Mouse (Mus musculus) mesoderm, embryonic 11.5 days (tissue): ENCODE data around the gene Ost4.

ENCODE experiments used
- DNase-seq: peaks from one replicate; pipeline ENCODE4 v3.0.0-alpha.2; 2012; ENCODE audit warnings: low read depth, low spot score

Gene Ost4

DNA sequence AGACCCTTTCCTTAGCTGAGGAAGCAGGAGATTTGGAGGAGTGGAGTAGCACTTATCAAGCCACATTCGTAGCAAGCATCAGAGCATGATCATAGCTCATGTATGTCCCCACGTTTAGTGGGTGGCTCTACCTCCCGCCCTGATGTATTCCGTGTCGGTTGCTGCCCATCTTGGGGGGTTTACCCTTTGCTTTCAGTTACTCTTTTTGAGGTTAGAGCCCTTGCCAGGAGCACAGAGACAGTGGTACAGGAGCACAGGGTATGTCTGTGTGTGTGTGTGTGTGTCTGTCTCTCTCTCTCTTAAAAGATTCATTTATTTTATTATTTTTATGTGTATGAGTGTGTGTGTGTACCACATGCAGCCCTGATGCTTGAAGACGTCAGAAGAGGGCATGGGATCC is 15.5 kb upstream of the Ost4 start:
- DNase-seq = no peak

GRCm38 (mm10) chr5:30922581-30923041 is 15.0 kb upstream of the Ost4 start:
- no peak for DNase-seq

DNA sequence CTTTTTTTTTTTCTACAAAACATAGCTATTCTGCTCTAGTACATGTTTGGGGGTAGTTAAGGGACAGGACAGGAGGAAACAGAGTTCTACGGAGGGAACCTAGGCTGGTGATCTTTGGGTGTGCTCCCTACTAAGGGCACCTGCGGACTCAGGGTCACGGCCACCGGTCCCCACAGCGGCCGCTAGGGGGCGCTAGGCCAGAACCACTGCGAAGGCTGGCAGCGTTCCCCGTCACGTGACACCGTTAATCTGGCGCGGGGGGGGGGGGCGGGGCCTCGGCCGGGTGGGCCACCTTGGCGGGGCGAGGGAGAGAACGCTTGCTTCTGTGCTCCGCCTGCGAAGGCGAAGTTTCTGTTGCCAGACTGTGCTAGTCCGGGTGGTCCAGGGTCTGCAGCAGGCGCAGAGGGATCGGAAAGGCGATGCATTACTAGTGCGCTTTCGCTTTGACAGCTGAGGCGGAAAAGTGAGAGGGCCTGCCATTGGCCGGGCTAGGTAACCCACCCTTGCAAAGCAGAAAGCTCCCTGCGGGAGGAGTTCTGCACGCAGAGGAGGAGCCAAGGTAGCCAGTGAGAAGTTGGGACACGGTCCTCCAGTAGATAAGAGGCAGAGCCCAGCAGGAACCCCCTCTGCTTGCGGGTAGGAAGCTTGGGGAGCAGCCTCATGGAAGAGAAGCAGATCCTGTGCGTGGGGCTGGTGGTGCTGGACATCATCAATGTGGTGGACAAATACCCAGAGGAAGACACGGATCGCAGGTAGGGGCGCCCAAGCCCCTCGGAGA is 13.9 kb upstream of the Ost4 start, which contains the start of gene Khk:
Gene Khk, plus strand, starts transcription at position 176 of the 778 bp plus-strand sequence.
- DNase-seq = peak; percentile 92

- DNase-seq = no peak
Observed at GRCm38 (mm10) chr5:30920621-30921020, 13.0 kb upstream of the Ost4 start.

GRCm38 (mm10) chr5:30919831-30920614 is 12.4 kb upstream of the Ost4 start:
- no peak for DNase-seq

GRCm38 (mm10) chr5:30918691-30919090 is 11.1 kb upstream of the Ost4 start:
- DNase-seq = no peak

DNA sequence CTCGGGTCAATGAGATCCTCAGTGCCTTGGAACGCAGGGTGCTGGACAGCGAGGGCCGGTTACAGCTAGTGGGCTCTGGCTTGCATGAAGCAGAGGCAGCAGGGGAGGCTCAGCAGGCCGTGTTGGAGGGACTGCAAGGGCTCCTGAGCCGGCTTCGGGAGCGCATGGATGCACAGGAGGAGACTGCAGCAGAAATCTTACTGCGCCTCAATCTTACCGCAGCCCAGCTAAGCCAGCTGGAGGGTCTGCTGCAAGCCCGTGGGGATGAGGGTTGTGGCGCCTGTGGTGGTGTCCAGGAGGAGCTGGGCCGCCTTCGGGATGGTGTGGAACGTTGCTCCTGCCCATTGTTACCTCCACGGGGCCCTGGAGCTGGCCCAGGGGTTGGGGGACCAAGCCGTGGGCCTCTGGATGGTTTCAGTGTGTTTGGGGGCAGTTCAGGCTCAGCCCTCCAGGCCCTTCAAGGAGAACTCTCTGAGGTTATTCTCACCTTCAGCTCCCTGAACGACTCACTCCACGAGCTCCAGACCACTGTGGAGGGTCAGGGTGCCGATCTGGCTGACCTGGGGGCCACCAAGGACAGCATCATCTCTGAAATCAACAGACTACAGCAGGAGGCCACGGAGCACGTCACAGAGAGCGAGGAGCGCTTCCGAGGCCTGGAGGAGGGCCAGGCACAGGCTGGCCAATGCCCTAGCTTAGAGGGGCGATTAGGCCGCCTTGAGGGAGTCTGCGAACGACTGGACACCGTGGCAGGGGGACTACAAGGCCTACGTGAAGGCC is 10.5 kb upstream of the Ost4 start:
- DNase-seq = no peak

GRCm38 (mm10) chr5:30917348-30917747 is 9.8 kb upstream of the Ost4 start:
- no peak for DNase-seq

GRCm38 (mm10) chr5:30916841-30917240 is 9.3 kb upstream of the Ost4 start:
- DNase-seq = no peak

GRCm38 (mm10) chr5:30915974-30916433 is 8.4 kb upstream of the Ost4 start:
- DNase-seq = peak; percentile 95

DNA sequence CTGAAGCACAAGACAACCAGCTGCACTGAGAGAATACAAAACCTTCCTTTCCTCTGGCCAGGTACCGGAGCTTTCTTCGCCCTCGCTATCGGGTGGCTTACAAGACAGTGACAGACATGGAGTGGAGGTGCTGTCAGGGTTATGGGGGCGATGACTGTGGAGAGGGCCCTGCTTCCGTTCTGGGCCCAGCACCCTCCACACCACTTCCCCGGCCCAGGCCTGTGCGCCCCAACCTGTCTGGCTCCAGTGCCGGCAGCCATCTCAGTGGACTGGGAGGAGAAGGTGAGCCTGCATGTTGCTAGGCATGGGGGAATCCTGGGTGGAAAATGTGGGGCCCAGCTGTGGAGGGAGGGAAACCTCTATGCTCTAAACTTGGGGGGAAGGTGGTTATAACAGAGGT is 7.9 kb upstream of the Ost4 start:
- no peak for DNase-seq

- DNase-seq = no peak
Observed at GRCm38 (mm10) chr5:30914849-30915248, 7.3 kb upstream of the Ost4 start.

- DNase-seq = no peak
Observed at GRCm38 (mm10) chr5:30914101-30914635, 6.6 kb upstream of the Ost4 start.

- DNase-seq = peak; percentile 92
Observed at GRCm38 (mm10) chr5:30913060-30913841, 5.7 kb upstream of the Ost4 start, which contains the start of gene Emilin1. Emilin1 (plus strand) TSS chr5:30913402.

DNA sequence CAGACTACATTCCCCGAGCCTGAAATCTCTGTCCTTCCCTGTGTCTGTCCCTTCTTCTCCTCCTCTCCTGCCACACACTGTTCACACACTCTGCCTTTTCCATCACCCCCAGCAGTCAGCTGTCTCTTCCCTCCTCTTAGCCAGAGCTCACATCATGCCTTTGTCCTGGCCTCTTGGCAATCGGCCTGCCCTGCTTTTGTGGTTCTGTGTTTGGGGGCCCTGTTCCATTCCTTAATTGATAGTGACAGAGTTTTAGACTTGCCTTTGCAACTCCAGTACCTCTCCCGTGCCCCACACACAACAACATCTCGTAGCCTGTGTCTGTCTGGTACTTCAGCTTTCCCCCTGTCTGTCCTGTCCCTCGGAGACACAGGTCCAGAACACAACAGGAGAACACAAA is 4.6 kb upstream of the Ost4 start:
- no peak for DNase-seq

DNA sequence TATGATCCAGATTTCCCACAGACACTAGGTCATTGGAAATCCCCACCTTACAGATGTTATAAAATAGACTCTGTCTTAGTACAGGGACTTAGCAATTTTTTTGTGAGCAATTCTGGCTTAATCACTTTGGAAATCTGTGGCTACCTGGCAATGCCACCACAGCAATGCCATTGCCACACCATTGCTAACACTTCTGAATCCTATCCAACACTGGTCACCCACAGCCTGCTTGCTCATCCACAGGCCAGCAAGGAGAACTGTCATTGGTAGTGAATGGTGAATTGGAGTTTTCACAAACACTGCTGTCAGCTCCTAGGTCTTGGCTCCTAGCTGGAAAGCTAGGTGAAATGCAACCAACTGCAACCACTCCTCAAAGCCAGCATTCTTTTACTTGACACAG is 2.9 kb upstream of the Ost4 start:
- no peak for DNase-seq

DNA sequence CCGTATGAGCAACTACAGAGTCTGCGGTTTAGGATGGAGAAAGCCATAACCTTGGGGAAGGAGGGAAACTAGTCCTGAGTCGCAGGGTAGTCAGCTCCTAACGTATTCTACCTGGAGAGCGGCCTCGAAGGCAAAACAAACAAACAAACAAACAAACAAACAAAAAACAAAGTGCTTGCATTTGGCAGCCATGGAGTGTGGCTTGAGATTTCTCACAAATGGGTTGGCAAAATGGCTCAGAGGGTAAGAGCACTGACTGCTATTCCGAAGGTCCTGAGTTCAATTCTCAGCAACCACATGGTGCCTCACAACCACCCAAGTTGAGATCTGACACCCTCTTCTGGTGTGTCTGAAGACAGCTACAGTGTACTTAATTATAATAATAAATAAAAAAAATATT is 2.3 kb upstream of the Ost4 start:
- DNase-seq = no peak

GRCm38 (mm10) chr5:30909300-30909659 is 1.7 kb upstream of the Ost4 start:
- no peak for DNase-seq

GRCm38 (mm10) chr5:30908426-30909299 is 1.1 kb upstream of the Ost4 start:
- DNase-seq = no peak

DNA sequence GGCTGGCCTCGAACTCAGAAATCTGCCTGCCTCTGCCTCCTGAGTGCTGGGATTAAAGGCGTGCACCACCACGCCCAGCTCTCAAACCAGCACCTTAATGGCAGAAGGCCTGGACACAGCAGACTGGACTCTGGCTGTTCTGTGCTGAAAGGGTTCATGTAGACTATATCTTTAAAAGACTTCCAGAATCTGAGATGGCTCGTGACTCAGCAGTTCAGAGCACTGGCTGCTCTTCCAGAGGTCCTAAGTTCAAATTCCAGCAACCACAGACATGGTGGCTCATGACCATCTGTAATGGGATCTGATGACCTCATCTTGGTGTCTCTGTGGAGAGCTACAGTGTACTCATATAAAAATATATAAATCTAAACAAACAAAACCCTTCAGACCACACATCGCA is 5.7 kb downstream of the Ost4 start:
- DNase-seq = no peak
